7 mouse cellular contexts compared by ENCODE assay signal in the genomic region with DNA sequence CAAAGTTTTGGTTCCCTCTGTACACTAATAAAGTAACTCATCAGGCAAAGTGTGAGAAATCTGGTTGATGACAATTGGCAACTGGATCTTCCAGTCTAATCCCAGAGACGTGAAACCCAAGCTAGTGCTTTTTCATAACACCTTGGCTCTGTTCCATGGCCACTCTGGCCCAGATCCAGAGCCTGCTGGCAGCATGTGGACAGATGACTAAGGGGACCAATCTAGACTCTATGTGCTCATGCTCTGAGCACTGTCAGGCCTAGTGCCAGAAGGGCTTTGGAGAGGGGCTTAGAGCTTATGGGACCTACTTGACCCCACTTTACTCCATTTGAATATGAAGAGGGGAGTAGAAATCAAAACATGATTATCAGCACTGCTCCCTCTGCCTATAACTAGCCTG. TPM values are rescaled to one million over a fixed set of nuclear protein-coding genes. Genes with fewer than 3 reads are reported as not detected.
DNase-seq lines count a peak whose midpoint lies in the region; ATAC-seq lines count a peak whose summit lies in the region.

No protein-coding gene starts in this region.

- WGBS in midbrain, embryonic 15.5 days: 38% methylated on average over 1 of the region's 1 CpGs
- 8% methylated on average over 1 of the region's 1 CpGs for WGBS in stomach, embryonic 16.5 days

- H3K9ac ChIP-seq in midbrain, embryonic 15.5 days: no peak overlapping the region
- H3K9ac ChIP-seq in stomach, embryonic 16.5 days (ENCODE audit: low read length): no peak overlapping the region

- no peaks in the 10 kb centered on the region for H3K9me3 ChIP-seq in midbrain, embryonic 15.5 days
- no peaks in the 10 kb centered on the region for H3K9me3 ChIP-seq in stomach, embryonic 16.5 days (replicated peaks; ENCODE audit: control insufficient read depth, low read length)

- peak; percentile 73 for ATAC-seq in frontal cortex, adult (ENCODE audit: low TSS enrichment)
- ATAC-seq in midbrain, embryonic 15.5 days (replicated peaks): peak; percentile 96
- peak; percentile 86 for ATAC-seq in stomach, embryonic 16.5 days (ENCODE audit: insufficient read depth, low FRiP score)

- peak; percentile 87 for DNase-seq in NIH3T3 (ENCODE audit: low read depth)
- peak; percentile 85 to 88 for DNase-seq in adrenal gland, postnatal 4 days (ENCODE audit: low spot score in 2 of 2)
- DNase-seq in heart, postnatal 36 days: peak; percentile 95 to 97
- DNase-seq in left cerebral cortex, adult 11 months (ENCODE audit: low spot score): peak; percentile 68

- no peaks in the 10 kb centered on the region for H3K27me3 ChIP-seq in midbrain, embryonic 15.5 days (replicated peaks)
- no peaks in the 10 kb centered on the region for H3K27me3 ChIP-seq in stomach, embryonic 16.5 days (ENCODE audit: control insufficient read depth, insufficient read depth, low read length)

- H3K27ac ChIP-seq in midbrain, embryonic 15.5 days: no peak overlapping the region
- no peak overlapping the region; the same call in 1 of the 2 replicates for H3K27ac ChIP-seq in stomach, embryonic 16.5 days (ENCODE audit: low read length)

- H3K4me1 ChIP-seq in midbrain, embryonic 15.5 days: peaks cover 11% of the 10 kb centered on the region
- H3K4me1 ChIP-seq in stomach, embryonic 16.5 days (ENCODE audit: control insufficient read depth, insufficient read depth, low read length): peaks cover 6% of the 10 kb centered on the region

- H3K4me2 ChIP-seq in midbrain, embryonic 15.5 days: no peak overlapping the region
- no peak overlapping the region for H3K4me2 ChIP-seq in stomach, embryonic 16.5 days (ENCODE audit: low read depth, low read length)

- H3K36me3 ChIP-seq in midbrain, embryonic 15.5 days (replicated peaks): peaks cover 4% of the 10 kb centered on the region; the same call in 1 of the 2 replicates
- H3K36me3 ChIP-seq in stomach, embryonic 16.5 days (ENCODE audit: control insufficient read depth, insufficient read depth, low read length): peaks cover 2% of the 10 kb centered on the region; the same call in 1 of the 2 replicates

- no peak overlapping the region for H3K4me3 ChIP-seq in midbrain, embryonic 15.5 days
- no peak overlapping the region for H3K4me3 ChIP-seq in stomach, embryonic 16.5 days (replicated peaks; ENCODE audit: low read length)

- intact Hi-C loops in heart, postnatal 36 days (cut with DNase I): no loop called here

RNA-seq across cellular contexts. Expression of gene Eef1akmt1, which starts 36.1 kb away (rescaled TPM):
- 10 to 100 TPM; 24.5 to 29.4 TPM for total RNA-seq in adrenal gland, postnatal 4 days (2021)
- total RNA-seq in heart, postnatal 36 days (2021): 10 to 100 TPM; 30.6 to 33.2 TPM
- polyA plus RNA-seq in midbrain, embryonic 15.5 days (2015; fragmentation: Nextera tagmentation; extraction: Ambion mirVana): 87.8 and 89.4 TPM in 2 replicates
- polyA plus RNA-seq in stomach, embryonic 16.5 days (2015; fragmentation: Nextera tagmentation; extraction: Ambion mirVana): 75.3 and 77.5 TPM in 2 replicates

RNA-seq across cellular contexts. Expression of gene Xpo4, which starts 57.7 kb away (rescaled TPM):
- 10 to 100 TPM; 31.6 to 35.5 TPM for total RNA-seq in adrenal gland, postnatal 4 days (2021)
- total RNA-seq in heart, postnatal 36 days (2021): 10 to 100 TPM; 10.5 to 12.7 TPM
- polyA plus RNA-seq in midbrain, embryonic 15.5 days (2015; fragmentation: Nextera tagmentation; extraction: Ambion mirVana): 12.9 and 13.1 TPM in 2 replicates
- 17.0 and 18.6 TPM in 2 replicates for polyA plus RNA-seq in stomach, embryonic 16.5 days (2015; fragmentation: Nextera tagmentation; extraction: Ambion mirVana)
